Mouse (Mus musculus): ENCODE measurements around the gene Cdk18. TPM values are rescaled to one million over a fixed set of nuclear protein-coding genes. Genes with fewer than 3 reads are reported as not detected.

The Cdk18 gene
- total RNA-seq, 2 experiments from 2014 or later, result 3.0 to 4.1 TPM

DNA sequence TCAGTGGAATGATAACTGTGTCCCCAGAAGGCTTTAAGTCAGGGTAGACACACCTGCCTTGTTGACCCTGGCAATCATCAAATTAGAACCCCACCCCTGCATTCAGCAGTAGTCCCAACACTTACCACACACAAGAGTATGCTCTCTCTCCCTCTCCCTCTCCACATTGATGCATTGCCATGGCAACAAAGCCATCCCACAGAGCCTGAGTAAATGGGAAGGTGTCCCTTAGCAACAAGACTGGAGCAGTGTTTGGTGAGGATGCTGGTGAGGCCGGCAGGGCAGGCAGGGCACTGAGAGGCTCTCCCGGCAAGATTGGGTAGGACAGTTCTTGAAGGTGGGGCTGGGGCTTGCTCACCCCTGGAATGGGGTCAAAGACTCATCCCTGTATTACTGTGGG, 4.7 kb upstream of the Cdk18 start:
- Histone ChIP-seq H3K27ac (no peak overlapping the region), H3K4me3 (no peak overlapping the region)
- no peak for TF ChIP-seq CTCF (IDR thresholded peaks at IDR 0.05)
- intact Hi-C loops (cut with DNase I), result no loop called here
- no peak for DNase-seq

DNA sequence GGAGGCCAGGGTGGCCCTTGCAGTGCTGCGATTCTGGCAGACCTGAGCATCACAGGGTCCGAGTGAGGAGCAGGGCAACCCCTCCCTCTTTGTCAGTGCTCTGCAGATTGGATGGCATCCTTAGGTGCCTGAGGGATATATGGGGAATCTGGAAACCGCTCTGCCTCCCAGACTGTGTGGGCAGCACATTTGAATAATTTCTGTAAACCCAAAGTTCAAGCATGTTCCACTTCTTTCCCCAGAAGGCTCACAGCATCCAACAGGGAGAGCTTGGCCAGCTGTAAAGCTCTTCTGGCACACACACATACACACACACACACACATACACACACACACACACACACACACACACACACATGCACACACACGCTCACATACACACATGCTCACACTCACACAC, 4.2 kb upstream of the Cdk18 start:
- Histone ChIP-seq H3K4me3 (no peak overlapping the region), H3K27ac (no peak overlapping the region)
- intact Hi-C loops (cut with DNase I), result no loop called here
- no peak for TF ChIP-seq CTCF (IDR thresholded peaks at IDR 0.05)
- no peak for DNase-seq

DNA sequence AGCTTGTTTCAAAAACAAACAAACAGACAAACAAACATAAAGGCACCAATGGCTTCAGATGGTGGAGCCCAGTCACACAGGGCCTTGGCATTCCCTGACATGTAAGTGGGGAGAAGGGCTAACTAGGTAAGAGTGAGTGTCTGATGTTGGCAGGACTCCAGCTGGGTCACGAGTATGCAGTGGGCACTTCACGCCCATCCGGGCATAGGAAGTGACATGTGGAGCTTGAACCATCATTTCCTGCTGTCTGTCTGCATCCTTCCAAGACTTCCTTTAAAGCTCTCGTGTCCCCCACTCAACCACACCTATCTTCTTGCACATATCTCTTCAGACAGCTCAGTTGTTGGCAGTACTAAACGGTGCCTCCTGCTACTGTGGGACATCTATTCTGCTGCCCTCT, 3.6 kb upstream of the Cdk18 start:
- H3K27ac ChIP-seq, result no peak overlapping the region
- no peak for TF ChIP-seq CTCF (IDR thresholded peaks at IDR 0.05)
- H3K4me3 ChIP-seq, result no peak overlapping the region
- intact Hi-C loops (cut with DNase I), result no loop called here
- DNase-seq, result no peak

DNA sequence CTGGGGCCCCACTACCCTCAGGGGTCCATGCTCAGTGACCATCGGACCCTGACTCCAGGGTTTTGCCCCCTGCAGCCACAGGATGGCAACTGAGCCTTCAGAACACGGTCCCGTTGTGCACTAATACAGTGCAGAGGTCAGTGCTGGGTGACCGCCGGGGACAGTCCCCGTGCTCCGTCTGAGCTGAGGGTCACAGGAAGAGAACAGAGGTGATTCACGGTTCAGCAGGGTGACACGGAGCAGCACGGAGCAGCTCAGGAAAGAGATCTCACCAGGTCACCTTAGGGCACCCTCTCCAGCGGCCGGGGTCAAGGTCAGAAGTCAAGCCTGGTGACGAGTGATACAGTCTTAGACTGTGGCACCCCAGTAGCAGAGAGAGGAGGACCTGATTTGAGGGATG, 2.3 kb upstream of the Cdk18 start:
- no peak for TF ChIP-seq CTCF (IDR thresholded peaks at IDR 0.05)
- no peak overlapping the region for H3K27ac ChIP-seq
- no peak for DNase-seq
- intact Hi-C loops (cut with DNase I), result no loop called here
- no peak overlapping the region for H3K4me3 ChIP-seq

DNA sequence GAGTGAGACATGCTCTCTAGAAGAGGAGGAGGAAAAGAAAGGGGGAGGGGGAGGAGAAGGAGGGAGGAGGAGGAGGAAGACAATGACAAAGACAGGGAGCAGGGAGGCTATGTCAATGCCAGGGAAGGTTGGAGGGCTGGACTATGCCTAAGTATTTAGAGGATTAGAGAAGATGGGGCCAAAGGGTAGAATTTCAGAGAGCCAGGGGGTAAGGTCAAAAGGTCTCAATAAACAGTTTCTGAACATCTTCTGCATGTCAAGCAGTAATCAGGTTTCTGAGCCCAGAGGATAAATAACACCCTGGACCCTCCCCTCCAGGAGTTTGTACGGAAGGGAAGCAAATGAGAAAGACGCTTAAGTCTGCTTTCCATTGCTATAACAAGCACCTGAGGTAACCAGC, 1.7 kb upstream of the Cdk18 start:
- H3K4me3 ChIP-seq, result no peak overlapping the region
- no peak for DNase-seq
- no peak for TF ChIP-seq CTCF (IDR thresholded peaks at IDR 0.05)
- intact Hi-C loops (cut with DNase I), result no loop called here
- H3K27ac ChIP-seq, result no peak overlapping the region

DNA sequence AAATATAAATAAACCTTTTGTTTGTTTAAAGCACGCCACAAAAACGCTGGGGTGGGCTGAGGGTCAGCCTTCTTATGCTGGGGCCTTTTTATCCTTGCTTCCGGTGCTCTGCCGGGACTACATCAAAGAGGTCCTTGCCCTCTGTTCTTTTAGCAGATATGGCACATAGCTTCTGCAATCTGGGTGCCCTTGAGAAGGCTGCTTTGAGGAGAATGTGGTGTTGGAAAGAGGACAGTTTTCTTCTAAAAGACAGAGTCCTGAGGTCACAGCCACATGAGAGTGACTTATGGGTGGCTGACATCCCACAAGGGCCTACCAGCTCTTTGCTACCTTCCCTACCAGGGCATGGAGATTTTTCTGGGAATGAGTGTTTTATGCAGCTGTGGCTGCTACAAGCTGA, 1.1 kb upstream of the Cdk18 start:
- no peak for TF ChIP-seq CTCF (IDR thresholded peaks at IDR 0.05)
- no peak overlapping the region for H3K27ac ChIP-seq
- no peak overlapping the region for H3K4me3 ChIP-seq
- no peak for DNase-seq
- intact Hi-C loops (cut with DNase I), result no loop called here

DNA sequence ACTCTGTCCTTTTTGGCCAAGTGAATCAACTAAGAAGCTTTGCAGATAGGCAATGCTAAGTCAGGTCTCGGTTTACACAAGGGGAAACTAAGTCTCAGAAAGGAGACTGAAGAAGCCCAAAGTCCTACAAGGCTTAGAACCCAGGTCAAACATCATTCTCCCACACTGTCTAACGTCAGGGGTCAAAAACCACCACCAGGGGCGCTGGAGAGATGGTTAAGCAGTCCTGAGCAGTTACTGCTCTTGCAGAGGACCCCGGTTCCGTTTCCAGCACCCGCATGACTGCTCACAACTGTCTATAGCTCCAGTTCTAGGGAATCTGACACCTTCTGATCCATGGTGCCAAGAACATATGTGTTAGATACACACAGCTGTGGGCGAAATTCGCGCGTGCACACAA, 687 bp upstream of the Cdk18 start:
- TF ChIP-seq CTCF (IDR thresholded peaks at IDR 0.05), result peak; percentile 53
- Histone ChIP-seq H3K27ac (peak overlapping the region; percentile 86; the same call in 1 of the 2 replicates), H3K4me3 (no peak overlapping the region; the same call in 1 of the 2 replicates)
- intact Hi-C loops (cut with DNase I), result no loop called here
- DNase-seq, result peak; percentile 49

DNA sequence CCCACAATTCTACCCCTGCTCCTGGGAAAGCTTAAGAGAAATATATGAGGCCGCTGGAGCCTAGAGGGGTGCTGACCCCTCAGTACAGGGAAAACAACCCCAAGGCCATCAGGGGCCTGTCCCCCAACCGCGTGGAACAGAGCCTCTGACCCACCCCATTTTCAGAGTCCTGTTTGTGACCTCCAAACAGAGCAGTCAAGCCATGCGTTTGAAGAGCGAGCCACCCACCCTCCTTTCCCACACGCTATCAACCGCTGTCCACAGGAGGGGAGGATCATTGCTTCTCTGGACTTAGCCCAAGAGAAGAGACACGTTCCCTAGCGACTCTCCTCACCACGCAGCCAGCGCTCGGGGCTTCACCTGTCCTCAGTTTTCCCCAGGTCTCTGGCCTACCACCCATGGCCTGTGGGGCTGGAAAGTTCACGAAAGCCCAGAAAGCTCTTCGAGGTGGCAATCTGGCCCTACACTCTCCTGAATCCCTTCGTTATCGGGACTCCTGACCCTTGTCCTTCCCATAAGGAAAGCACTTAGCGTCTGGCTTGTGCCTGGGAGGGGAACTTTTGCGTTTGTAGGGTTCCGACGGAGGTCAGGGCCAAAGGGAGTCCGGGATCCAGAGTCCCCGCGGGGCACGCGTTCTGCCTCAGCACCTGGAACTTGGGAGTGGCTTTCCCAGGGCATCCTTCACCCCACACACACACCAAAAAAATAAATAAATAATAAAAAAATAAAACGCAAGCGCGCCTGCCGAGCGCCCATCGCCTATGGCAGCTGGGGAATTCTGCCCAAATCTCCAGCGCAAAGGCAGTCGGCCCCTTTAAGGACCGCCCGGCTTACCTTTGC, 688 bp downstream of the Cdk18 start:
- intact Hi-C loops (cut with DNase I), result no loop called here
- no peak for TF ChIP-seq CTCF (IDR thresholded peaks at IDR 0.05)
- Histone ChIP-seq H3K4me3 (peak overlapping the region; percentile 83), H3K27ac (peak overlapping the region; percentile 86)
- no peak for DNase-seq

DNA sequence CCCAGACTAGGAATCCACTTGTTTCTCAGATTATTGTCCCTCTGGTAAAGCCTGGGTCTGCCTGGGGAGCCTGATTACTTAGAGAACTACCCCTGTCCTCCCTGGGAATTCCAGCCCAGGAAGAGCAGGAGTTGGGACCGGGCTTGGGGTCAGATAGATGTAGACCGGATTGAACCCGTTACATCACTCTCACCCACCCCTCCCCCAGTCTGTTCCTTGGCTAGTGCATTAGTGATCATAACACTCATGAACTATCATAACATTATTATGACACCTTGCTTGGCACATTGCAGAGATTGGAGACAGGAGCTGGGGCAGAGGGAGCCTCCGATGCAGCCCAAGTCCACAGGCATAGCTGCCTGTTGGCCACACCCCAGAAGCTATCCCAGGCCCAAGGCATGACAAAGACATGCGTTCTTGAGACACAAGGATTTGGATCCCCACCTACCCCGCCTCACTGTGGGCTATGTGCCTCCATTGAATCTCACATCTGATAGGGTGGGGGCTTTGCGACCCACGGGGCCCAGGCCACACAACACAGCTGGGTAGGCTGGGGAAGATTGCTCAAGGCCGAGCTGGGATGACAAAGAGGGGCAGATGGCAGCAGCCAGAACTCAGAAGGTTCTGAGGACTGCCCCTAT, 1.4 kb downstream of the Cdk18 start:
- TF ChIP-seq CTCF (IDR thresholded peaks at IDR 0.05), result no peak
- Histone ChIP-seq H3K4me3 (peak overlapping the region; percentile 83), H3K27ac (peak overlapping the region; percentile 86; the same call in 1 of the 2 replicates)
- intact Hi-C loops (cut with DNase I), result no loop called here
- no peak for DNase-seq

DNA sequence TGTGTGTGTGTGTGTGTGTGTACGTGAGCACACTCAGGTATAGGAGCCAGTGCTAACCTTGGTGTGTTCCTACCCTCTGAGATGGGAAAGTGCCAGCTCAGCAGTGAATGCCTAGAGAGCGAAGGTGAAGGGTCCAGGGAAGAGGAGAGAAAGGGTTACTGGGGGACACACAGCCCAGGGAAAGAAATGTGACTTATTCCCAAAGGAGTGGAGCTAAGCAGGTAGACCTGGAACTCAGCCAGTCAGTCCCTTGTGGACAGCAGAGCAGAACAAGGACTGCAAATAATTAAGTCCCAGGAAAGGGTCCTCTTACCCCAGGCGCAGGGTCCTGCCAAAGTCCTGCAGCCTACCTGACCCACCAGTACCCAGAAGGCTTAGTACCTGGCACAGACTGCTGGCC, 2.6 kb downstream of the Cdk18 start:
- intact Hi-C loops (cut with DNase I), result no loop called here
- Histone ChIP-seq H3K27ac (no peak overlapping the region), H3K4me3 (no peak overlapping the region)
- TF ChIP-seq CTCF (IDR thresholded peaks at IDR 0.05), result no peak
- no peak for DNase-seq

DNA sequence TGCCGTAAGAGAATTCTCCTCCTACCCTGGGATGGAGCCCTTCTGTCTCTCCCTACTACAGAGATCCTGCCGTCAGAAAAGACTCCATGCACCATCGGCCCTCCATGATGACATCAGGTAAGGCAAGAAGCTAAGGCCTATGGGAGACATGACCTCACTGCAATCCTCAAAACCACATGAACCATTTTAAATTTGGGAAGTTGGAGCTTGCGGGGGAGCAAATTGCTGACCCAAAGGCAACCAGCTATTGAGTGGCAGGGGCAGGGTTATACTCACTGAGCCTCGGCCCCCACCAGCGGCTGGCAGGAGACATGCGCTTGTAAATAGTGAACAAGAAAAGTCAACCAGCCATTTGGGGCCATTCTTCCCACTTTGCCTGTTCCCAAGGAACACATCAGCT, 3.9 kb downstream of the Cdk18 start:
- Histone ChIP-seq H3K4me3 (no peak overlapping the region), H3K27ac (no peak overlapping the region)
- TF ChIP-seq CTCF (IDR thresholded peaks at IDR 0.05), result no peak
- DNase-seq, result no peak
- intact Hi-C loops (cut with DNase I), result no loop called here

DNA sequence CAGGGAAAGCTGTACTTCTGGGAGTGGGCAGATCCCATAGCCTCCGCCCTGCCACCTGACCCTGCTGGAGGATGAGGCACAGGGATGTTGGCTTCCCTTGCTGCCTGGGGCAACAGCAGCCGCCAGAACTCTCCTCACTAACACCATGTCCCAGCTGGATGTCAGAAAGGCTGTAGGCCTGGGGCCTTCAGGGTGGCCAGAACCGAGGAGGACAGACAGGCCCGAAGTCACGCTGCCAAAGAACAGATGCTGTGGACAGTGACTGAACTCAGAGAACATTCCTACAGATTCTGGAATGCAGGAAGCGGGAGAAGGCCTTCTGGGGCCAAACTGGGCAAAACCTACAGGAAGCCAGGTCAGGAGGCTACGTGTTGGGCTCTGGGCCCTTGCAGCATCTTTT, 11.2 kb downstream of the Cdk18 start:
- peak overlapping the region; percentile 54 for H3K27ac ChIP-seq
- H3K4me3 ChIP-seq, result no peak overlapping the region
- DNase-seq, result no peak
- intact Hi-C loops (cut with DNase I), result no loop called here
- no peak for TF ChIP-seq CTCF (IDR thresholded peaks at IDR 0.05)

DNA sequence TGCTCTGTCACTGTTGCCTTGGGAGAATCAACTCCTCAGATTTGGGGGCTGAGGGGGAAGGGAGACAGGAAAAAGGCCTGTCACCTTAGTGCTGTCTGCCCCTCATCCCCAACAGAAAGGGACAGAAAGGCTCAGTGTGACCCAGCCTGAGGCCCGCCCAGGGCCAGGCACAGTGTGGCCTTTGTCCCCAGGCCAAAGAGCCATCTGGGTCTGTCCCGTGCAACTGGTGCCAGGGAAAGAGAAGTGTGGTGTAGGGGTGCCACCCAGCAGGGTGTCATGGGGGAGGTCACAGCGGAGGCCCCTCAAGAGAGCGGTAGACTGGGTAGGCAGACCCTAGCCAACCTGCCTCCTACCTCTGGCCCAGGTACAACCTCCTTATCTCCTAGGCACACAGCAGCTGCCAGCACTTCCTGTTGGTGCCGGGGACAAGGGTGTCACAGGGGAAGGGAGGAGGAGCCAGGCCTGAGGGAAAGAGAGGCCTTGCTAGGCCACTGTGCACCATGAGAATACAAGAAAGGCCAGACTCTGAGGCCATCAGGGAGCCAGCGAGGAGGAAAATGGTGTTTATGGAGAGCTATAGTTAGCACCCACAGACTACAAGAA, 13.6 kb downstream of the Cdk18 start:
- no peak for TF ChIP-seq CTCF (IDR thresholded peaks at IDR 0.05)
- DNase-seq, result no peak
- intact Hi-C loops (cut with DNase I), result loop anchor here (1.0 kb wide), 1 partner anchor 27 kb away; no protein-coding TSS in a partner anchor
- Histone ChIP-seq H3K27ac (no peak overlapping the region; the same call in 1 of the 2 replicates), H3K4me3 (no peak overlapping the region)
